Mouse (Mus musculus): Measurements from ENCODE around the gene Cmah.

Cmah gene

GRCm38 (mm10) chr13:24327201-24327600, at the start of gene Cmah:
Cmah (plus strand) TSS chr13:24327404.
- no peak for DNase-seq

DNA sequence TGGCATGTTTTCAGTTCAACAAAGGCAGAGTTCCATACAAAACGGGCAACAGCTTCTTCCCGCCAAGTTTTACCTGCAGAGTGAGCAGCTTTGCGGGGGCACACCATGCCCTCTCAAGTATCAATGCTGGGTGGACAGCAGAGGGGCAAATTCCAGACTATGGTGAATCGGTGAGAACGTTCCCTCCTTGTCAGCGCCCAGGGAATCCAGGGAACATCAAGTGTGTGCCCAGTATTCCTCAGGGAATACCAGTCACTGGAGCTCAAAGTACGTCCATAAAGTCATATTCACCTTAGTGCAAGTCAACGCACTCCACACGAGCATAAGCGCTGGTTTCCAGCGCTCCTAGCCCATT, 47.8 kb upstream of the Cmah start:
- no peak for DNase-seq

DNA sequence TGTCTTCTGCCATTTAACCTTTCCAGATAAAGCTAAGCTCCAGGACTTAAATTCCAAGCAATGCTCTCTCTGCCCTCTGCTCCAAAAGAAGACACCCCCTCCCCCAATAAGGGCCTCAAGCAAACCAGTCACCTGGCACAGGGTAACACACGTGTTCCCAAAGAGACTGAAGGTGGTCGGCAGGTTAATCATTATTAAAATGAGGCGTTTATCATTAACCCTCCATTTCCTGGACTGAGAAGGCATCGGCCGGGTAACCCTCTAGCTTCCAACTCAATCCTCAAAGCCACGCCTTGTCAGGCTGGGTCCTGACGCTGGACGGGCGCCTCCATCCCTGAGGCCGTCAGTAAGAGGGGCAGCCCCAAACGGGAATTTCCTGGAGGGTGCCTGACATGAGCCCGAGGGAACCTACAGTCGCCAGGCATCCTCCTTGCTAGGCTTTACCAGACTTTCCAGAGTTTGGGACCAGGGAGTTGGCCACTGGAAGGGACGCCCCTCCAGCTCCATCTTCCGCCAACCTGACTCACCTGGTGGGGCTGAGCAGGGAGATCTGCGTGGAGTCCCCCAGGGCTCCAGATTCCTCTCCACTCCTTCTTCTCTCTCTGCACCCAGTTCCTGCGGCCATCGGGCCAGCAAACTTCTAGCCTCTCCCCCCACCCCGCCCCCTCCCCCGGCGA, 47.3 kb upstream of the Cmah start:
- peak; percentile 27 to 29 for DNase-seq

DNA sequence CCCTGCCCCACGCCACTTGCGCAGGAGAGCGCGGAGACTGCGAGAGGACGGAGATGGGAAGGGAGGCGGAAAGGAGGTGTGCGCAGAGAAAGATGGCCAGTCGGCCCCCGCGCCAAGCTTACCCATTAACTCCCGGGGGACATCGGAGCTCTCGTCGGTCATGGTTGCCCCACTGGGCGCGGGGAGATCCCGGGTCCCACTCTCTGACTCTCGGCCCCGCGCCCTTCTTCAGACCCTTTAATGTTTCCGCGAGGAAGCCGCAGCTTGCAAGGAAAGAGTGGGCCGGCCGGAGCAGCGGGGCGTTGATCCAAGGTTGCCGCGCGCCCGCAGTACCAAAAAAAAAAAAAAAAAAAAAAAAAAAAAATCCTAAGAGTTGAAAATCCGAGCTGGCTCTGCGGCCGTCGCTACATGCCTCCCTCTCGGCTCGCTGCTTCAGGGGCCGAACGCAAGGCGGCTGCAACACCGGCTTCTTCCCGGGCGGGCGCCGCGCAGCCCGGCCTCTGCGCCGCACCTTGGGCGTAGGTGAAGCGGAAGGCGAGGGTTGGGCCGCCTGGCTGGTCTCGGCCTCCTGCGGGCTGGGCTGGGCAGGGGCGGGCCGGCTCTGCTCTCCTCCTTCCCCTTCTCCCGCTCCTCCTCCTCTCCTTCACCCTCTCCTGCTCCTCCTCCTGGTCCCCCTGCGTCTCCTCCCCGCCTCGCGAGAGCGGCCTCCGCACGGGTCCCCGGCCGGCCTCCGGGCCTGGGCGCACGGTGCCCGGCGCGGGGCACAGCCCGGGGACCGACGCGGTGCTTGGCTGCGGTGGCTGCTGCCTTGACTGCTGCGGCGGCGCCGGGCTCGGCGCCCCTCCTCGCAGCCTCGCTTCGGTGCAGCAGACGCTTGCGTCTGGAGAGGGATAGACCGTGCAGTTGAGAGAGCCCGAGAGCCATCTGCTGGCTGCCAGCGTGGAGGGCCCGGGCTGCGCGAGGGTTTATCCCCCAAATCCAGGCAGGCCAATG, 46.5 kb upstream of the Cmah start, which contains the start of gene Carmil1:
Gene Carmil1, minus strand, starts transcription at position 357 of the 993 bp plus-strand sequence.
- peak; percentile 81 to 83 for DNase-seq

GRCm38 (mm10) chr13:24287381-24287780, 39.8 kb upstream of the Cmah start:
- DNase-seq, result peak; percentile 16 to 28

- DNase-seq, result peak; percentile 57 to 60
These were observed 30.0 kb upstream of the Cmah start for GRCm38 (mm10) chr13:24297252-24297651.

DNA sequence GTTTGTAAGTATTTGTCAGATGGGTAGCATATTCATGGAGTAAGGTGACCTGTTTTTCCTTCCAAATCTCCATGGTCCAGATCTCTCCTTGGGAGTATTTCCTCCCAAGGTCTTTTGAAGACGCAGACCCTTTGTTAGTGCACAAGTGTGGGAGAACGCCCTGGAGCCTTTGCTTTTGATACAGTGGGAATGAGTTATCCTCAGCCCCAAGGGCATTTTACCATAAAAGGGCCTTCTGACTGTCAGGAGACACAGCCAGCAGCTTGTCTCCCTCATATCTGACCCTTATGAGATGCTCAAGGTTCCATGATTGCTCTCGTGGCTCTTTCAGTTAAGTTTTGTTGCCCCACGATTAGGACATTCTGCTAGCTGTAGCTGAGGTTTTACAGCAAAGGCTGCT, 21.7 kb upstream of the Cmah start:
- DNase-seq, result no peak

GRCm38 (mm10) chr13:24306248-24306647, 21.0 kb upstream of the Cmah start:
- no peak for DNase-seq

DNA sequence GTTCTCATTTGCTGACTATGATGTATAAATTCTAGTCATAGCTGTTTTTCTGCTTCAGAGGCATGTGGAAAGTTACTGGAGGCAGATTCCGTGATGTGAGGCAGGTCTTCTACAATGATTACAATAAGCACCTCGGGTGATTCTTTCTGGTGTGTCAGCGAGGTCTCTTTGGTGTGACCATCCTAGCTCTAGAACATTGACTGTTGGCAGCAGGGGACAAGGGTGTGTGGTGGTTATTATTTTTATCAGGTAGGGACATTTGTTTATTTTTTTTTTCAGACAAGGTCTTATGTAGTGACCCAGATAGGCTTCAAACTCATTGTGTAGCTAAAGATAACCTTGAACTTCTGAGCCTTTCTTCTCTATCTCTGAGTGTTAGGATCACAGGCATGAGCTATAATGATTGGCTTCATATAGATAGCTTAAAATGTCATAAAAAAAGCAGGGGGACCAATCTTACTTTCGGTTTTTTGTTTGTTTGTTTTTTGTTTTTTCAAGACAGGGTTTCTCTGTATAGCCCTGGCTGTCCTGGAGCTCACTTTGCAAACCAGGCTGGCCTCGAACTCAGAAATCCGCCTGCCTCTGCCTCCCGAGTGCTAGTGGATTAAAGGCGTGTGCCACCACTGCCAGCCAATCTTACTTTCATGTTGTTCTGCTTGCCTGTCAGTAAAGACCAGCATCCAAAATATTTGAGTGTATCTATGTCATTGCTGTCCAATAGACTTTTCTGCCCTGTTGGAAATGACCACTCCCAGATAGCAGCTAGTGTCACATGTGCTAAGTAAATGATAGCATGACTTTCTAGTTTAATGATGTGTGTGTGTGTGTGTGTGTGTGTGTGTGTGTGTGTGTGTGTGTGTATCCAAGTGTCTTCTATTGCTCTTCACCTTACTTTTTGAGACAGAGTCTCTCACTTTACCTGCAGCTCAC, 15.9 kb upstream of the Cmah start:
- no peak for DNase-seq

GRCm38 (mm10) chr13:24316563-24316962, 10.6 kb upstream of the Cmah start:
- DNase-seq, result no peak

DNA sequence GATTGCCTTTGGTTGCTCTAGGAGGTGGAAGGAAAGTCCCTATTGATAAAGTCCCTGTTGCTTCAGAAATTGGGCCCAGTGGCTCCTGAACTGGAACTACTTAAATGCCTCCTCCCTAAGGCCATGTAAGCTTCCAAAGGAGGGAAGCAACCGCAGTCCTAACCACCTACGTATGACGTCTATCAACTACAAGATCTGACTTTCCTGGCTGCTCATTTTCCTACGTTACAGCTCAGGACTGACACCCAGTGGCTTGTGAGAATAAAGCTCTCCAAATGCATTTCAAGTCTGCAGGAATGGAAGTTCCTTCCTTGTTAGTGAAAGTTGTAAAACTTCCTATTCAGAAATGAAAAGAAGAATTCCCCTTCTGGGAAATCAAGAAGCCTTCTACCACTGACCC, 8.6 kb upstream of the Cmah start:
- DNase-seq, result peak in 1 of 2 experiments; percentile 16

GRCm38 (mm10) chr13:24321313-24321712, 5.9 kb upstream of the Cmah start:
- DNase-seq, result no peak

- no peak for DNase-seq
These were observed 1.0 kb downstream of the Cmah start for GRCm38 (mm10) chr13:24328036-24328817.

GRCm38 (mm10) chr13:24330128-24330527, 2.9 kb downstream of the Cmah start:
- no peak for DNase-seq

DNA sequence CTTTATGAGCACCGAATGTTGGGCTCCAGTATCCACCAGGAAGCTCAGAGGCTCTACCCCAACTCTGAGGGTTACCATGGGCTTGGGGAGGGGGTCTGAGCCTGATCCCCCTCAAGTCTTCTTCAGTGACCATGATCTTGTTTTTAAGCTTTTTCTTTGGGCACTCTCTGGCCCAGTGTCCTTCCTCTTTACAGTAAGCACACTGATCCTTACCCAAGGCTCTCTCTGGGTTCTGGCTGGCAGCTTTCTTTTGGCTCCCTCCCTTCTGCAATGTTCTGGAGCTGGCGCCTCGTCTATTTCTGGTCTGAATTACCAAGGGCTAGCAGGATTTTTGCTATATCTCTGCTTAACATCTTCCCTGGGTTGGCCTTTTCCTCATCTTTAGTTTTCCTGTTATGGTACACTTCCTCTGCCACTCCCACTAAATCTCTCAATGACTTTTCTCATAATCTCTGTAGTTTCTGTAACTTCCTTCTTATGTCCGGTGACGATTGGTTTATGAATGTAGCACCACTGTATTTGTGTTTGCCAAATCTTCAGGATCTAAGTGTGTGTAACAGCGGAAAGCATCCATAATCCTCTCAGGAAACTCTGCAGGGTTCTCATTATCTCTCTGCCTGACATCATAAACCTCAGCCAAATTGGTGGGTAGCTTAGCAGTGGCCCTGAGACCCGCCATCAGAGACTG, 3.8 kb downstream of the Cmah start:
- DNase-seq, result no peak

- no peak for DNase-seq
These were observed 5.3 kb downstream of the Cmah start for GRCm38 (mm10) chr13:24332537-24332936.

- DNase-seq, result no peak
These were observed 9.6 kb downstream of the Cmah start for GRCm38 (mm10) chr13:24336818-24337217.

- no peak for DNase-seq
These were observed 10.7 kb downstream of the Cmah start for GRCm38 (mm10) chr13:24337874-24338273.

- DNase-seq, result no peak
These were observed 11.2 kb downstream of the Cmah start for GRCm38 (mm10) chr13:24338343-24338861.

DNA sequence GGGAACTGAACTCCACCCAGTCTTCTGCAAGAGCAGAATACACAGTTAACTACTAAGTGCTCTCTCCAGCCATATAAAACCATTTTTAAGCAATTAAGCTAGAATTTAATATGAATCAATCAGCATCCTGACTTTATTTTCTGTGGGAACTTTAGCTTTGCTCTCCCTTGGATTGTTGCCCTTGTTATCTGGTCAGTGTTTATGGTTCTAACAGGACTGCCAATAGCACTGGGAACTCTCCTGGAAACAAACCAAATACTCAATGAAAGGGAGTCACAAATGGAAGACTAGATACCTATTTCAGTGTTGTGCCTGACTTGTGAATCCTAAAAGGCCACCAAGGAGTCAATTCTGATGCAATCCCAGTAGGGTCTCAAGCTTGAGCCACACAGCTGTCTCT, 12.7 kb downstream of the Cmah start:
- DNase-seq, result no peak

DNA sequence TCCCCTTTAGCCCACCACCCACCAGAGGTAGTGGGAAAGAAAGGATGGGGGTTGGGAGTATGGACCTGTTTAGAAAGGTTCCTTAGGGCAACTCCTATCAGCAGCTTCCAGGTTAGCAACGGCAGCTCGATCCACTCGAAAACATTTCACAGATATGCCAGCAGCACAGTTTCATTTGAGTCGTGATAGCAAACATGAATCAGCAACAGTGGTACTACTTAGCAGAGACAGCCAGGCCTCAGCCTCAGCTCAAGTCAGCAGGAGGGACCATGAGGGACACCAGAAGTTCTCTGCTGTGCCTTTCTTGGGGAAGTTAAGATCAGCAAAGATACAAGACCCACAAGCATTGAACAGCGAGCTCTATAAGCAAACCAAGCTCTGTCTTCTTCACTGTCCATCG, 13.3 kb downstream of the Cmah start:
- DNase-seq, result no peak
